Mouse (Mus musculus): ENCODE results near the gene Six5.
"Not testable (repeated sequence)": the region's sequence is repeated elsewhere in the genome, so short reads cannot be mapped to it uniquely, and the experiment has no call there.

Six5 gene

GRCm38 (mm10) chr7:19094471-19094825 lies at the start of gene Six5:
Gene Six5, plus strand, starts transcription at chr7:19094594.
- DNase-seq (ENCODE audit: low spot score in 2 of 2): no peak

- no peak for DNase-seq (ENCODE audit: low spot score in 2 of 2)
Measured at GRCm38 (mm10) chr7:19044616-19045015, 49.8 kb upstream of the Six5 start.

GRCm38 (mm10) chr7:19046286-19047069 lies 47.9 kb upstream of the Six5 start:
- no peak for DNase-seq (ENCODE audit: low spot score in 2 of 2)

- no peak for DNase-seq (ENCODE audit: low spot score in 2 of 2)
Measured at GRCm38 (mm10) chr7:19048006-19048527, 46.3 kb upstream of the Six5 start.

- DNase-seq (ENCODE audit: low spot score in 2 of 2): no peak
Measured at GRCm38 (mm10) chr7:19049252-19049651, 45.1 kb upstream of the Six5 start.

- DNase-seq (ENCODE audit: low spot score in 2 of 2): no peak
Measured at GRCm38 (mm10) chr7:19050172-19050571, 44.2 kb upstream of the Six5 start.

GRCm38 (mm10) chr7:19051161-19051560 lies 43.2 kb upstream of the Six5 start:
- no peak for DNase-seq (ENCODE audit: low spot score in 2 of 2)

GRCm38 (mm10) chr7:19052345-19053135 lies 41.9 kb upstream of the Six5 start:
- peak; percentile 65 to 79 for DNase-seq (ENCODE audit: low spot score in 2 of 2)

GRCm38 (mm10) chr7:19053136-19053532 lies 41.3 kb upstream of the Six5 start:
- DNase-seq (ENCODE audit: low spot score in 2 of 2): no peak

- DNase-seq (ENCODE audit: low spot score in 2 of 2): no peak
Measured at GRCm38 (mm10) chr7:19054047-19054776, 40.2 kb upstream of the Six5 start, which contains the start of gene Rsph6a. Gene Rsph6a, plus strand, starts transcription at chr7:19054690.

GRCm38 (mm10) chr7:19054777-19055076 lies 39.7 kb upstream of the Six5 start:
- no peak for DNase-seq (ENCODE audit: low spot score in 2 of 2)

GRCm38 (mm10) chr7:19055108-19055507 lies 39.3 kb upstream of the Six5 start:
- DNase-seq (ENCODE audit: low spot score in 2 of 2): no peak

- DNase-seq (ENCODE audit: low spot score in 2 of 2): no peak
Measured at GRCm38 (mm10) chr7:19057405-19057804, 37.0 kb upstream of the Six5 start.

- no peak for DNase-seq (ENCODE audit: low spot score in 2 of 2)
Measured at GRCm38 (mm10) chr7:19065896-19066295, 28.5 kb upstream of the Six5 start.

GRCm38 (mm10) chr7:19067063-19067462 lies 27.3 kb upstream of the Six5 start:
- DNase-seq (ENCODE audit: low spot score in 2 of 2): no peak

- DNase-seq (ENCODE audit: low spot score in 2 of 2): no peak
Measured at GRCm38 (mm10) chr7:19067935-19068334, 26.5 kb upstream of the Six5 start.

GRCm38 (mm10) chr7:19068707-19069106 lies 25.7 kb upstream of the Six5 start:
- DNase-seq (ENCODE audit: low spot score in 2 of 2): no peak

- DNase-seq (ENCODE audit: low spot score in 2 of 2): no peak
Measured at GRCm38 (mm10) chr7:19069500-19069899, 24.9 kb upstream of the Six5 start.

- not testable (repeated sequence) for DNase-seq (ENCODE audit: low spot score in 2 of 2)
Measured at GRCm38 (mm10) chr7:19071024-19071423, 23.4 kb upstream of the Six5 start.

GRCm38 (mm10) chr7:19073504-19073903 lies 20.9 kb upstream of the Six5 start:
- DNase-seq (ENCODE audit: low spot score in 2 of 2): no peak

GRCm38 (mm10) chr7:19074494-19074893 lies 19.9 kb upstream of the Six5 start:
- no peak for DNase-seq (ENCODE audit: low spot score in 2 of 2)

- no peak for DNase-seq (ENCODE audit: low spot score in 2 of 2)
Measured at GRCm38 (mm10) chr7:19075231-19075630, 19.2 kb upstream of the Six5 start.
